Mouse (Mus musculus) ES-E14 (cell line): ENCODE data around the gene Mgat4e.

Source experiments
- CHD2 ChIP-seq: IDR thresholded peaks from 2 replicates; pipeline ENCODE4 v1.6.1; 2014; ENCODE audit warnings: mild to moderate bottlenecking, low read depth, low read length, inconsistent platforms
- HCFC1 ChIP-seq: IDR thresholded peaks from 2 replicates; pipeline ENCODE4 v1.6.1; 2012; ENCODE audit warnings: low read length, inconsistent platforms, borderline replicate concordance; ENCODE audit not compliant: insufficient read depth
- ZNF384 ChIP-seq: IDR thresholded peaks from 2 replicates; pipeline ENCODE4 v1.6.1; 2012; ENCODE audit warnings: low read depth, low read length, inconsistent platforms

- TF ChIP-seq CHD2 (no peak), HCFC1 (no peak), ZNF384 (no peak)
Measured at GRCm38 (mm10) chr1:134520001-134520721, 29.3 kb downstream of the Mgat4e start.
